In genomic region chr11:109671136-109672020, GRCm38 (mm10) we compare ENCODE assay signal across 9 mouse cellular contexts. TPM values are rescaled to one million over a fixed set of nuclear protein-coding genes. Genes with fewer than 3 reads are reported as not detected.
DNase-seq lines count a peak whose midpoint lies in the region; ATAC-seq and TF ChIP-seq lines count a peak whose summit lies in the region.
"Had no signal": no experiment of that assay in that cellular context is flagged by ENCODE, and none has a peak within 500 bp of the region (broad histone marks: within the 10 kb centered on the region; RNA-seq: fewer than 3 reads in every experiment).

No protein-coding gene starts in this region.

- TF ChIP-seq EP300 in heart, adult 2 months (IDR thresholded peaks at IDR 0.05; ENCODE audit: insufficient read depth, low read depth, low read length), result no peak

- no peak for TF ChIP-seq CTCF in heart, adult 2 months (IDR thresholded peaks at IDR 0.05)
- TF ChIP-seq CTCF in lung, adult 2 months (IDR thresholded peaks at IDR 0.05; ENCODE audit: insufficient read depth, low read length), result no peak

- H3K4me2 ChIP-seq in heart, embryonic 12.5 days, result no peak overlapping the region
- no peak overlapping the region for H3K4me2 ChIP-seq in lung, embryonic 15.5 days
- H3K4me2 ChIP-seq: liver, embryonic 13.5 days had no signal

- WGBS in heart, adult 2 months, result 67% methylated on average over 6 of the region's 6 CpGs
- whole genome bisulfite sequencing in heart, embryonic 12.5 days, result 76% methylated on average over 6 of the region's 6 CpGs
- 57% methylated on average over 6 of the region's 6 CpGs for WGBS in lung, embryonic 15.5 days
- WGBS in lung, adult 2 months, result 63% methylated on average over 6 of the region's 6 CpGs
- WGBS in hindbrain, embryonic 10.5 days, result 80% methylated on average over 6 of the region's 6 CpGs

- no peak for ATAC-seq in heart, embryonic 12.5 days (ENCODE audit: insufficient number of reproducible peaks, low FRiP score)
- 0 out of 2 replicates have a peak, but pooled peaks have one; percentile 24 for ATAC-seq in lung, embryonic 15.5 days (ENCODE audit: borderline replicate concordance, extremely low read depth, low FRiP score, low TSS enrichment)

- H3K4me1 ChIP-seq in heart, adult 2 months (ENCODE audit: control insufficient read depth, insufficient read depth, low read length), result peaks cover 20% of the 10 kb centered on the region
- H3K4me1 ChIP-seq in heart, embryonic 12.5 days (replicated peaks), result peaks cover 17% of the 10 kb centered on the region
- H3K4me1 ChIP-seq in lung, embryonic 15.5 days, result peaks cover 13% of the 10 kb centered on the region
- H3K4me1 ChIP-seq in lung, adult 2 months (ENCODE audit: control insufficient read depth, insufficient read depth, low read length), result peaks cover 6% of the 10 kb centered on the region
- H3K4me1 ChIP-seq in hindbrain, embryonic 10.5 days (replicated peaks), result no peaks in the 10 kb centered on the region

- no peaks in the 10 kb centered on the region for H3K27me3 ChIP-seq in heart, adult 2 months (ENCODE audit: control insufficient read depth, insufficient read depth, low read length)
- no peaks in the 10 kb centered on the region for H3K27me3 ChIP-seq in heart, embryonic 12.5 days (replicated peaks)
- H3K27me3 ChIP-seq in lung, embryonic 15.5 days, result no peaks in the 10 kb centered on the region
- H3K27me3 ChIP-seq in hindbrain, embryonic 10.5 days (ENCODE audit: insufficient read depth, poor library complexity, severe bottlenecking), result no peaks in the 10 kb centered on the region
- H3K27me3 ChIP-seq: liver, embryonic 13.5 days had no signal

- H3K4me3 ChIP-seq in heart, adult 2 months, result no peak overlapping the region
- no peak overlapping the region for H3K4me3 ChIP-seq in heart, embryonic 12.5 days
- no peak overlapping the region for H3K4me3 ChIP-seq in lung, embryonic 15.5 days
- H3K4me3 ChIP-seq in lung, adult 2 months (replicated peaks; ENCODE audit: extremely low read depth, low read depth, low read length), result no peak overlapping the region
- H3K4me3 ChIP-seq in hindbrain, embryonic 10.5 days, result no peak overlapping the region
- H3K4me3 ChIP-seq: liver, embryonic 13.5 days had no signal

- peaks cover 18% of the 10 kb centered on the region for H3K36me3 ChIP-seq in heart, adult 2 months (ENCODE audit: control insufficient read depth, insufficient read depth, low read length)
- peaks cover 39% of the 10 kb centered on the region for H3K36me3 ChIP-seq in heart, embryonic 12.5 days
- peaks cover 34% of the 10 kb centered on the region for H3K36me3 ChIP-seq in lung, embryonic 15.5 days
- H3K36me3 ChIP-seq in hindbrain, embryonic 10.5 days, result peaks cover 42% of the 10 kb centered on the region

- H3K9ac ChIP-seq in heart, adult 2 months (ENCODE audit: low read depth, low read length), result no peak overlapping the region
- H3K9ac ChIP-seq in heart, embryonic 12.5 days, result no peak overlapping the region
- H3K9ac ChIP-seq in lung, embryonic 15.5 days, result no peak overlapping the region
- H3K9ac ChIP-seq: liver, embryonic 13.5 days had no signal

- intact Hi-C loops in heart, adult 2 months (cut with DNase I), result loop anchor here (2.0 to 10.0 kb wide), 2 partner anchors 49 to 593 kb away; no protein-coding TSS in a partner anchor

- TF ChIP-seq POLR2A in heart, adult 2 months (IDR thresholded peaks at IDR 0.05; ENCODE audit: insufficient read depth, low read depth, low read length), result no peak
- TF ChIP-seq POLR2A in lung, adult 2 months (IDR thresholded peaks at IDR 0.05; ENCODE audit: borderline replicate concordance, extremely low read depth, low read depth, low read length), result no peak

- peak overlapping the region; percentile 73 for H3K27ac ChIP-seq in heart, adult 2 months
- H3K27ac ChIP-seq in heart, embryonic 12.5 days (ENCODE audit: poor library complexity, severe bottlenecking), result no peak overlapping the region
- H3K27ac ChIP-seq in lung, embryonic 15.5 days, result peak overlapping the region; percentile 58
- H3K27ac ChIP-seq in hindbrain, embryonic 10.5 days, result no peak overlapping the region
- H3K27ac ChIP-seq: liver, embryonic 13.5 days had no signal

- DNase-seq in heart, adult 2 months, result no peak
- no peak for DNase-seq in lung, adult 2 months
- peak; percentile 31 for DNase-seq in R1 (ENCODE audit: low read depth, low spot score)
- peak; percentile 69 for DNase-seq in naive thymus-derived CD4-positive, alpha-beta T cell, adult 2 months (ENCODE audit: low read depth)
- DNase-seq in hindbrain, embryonic 10.5 days (ENCODE audit: low spot score), result no peak
- DNase-seq in urinary bladder, postnatal 10 days (ENCODE audit: low spot score), result no peak
- DNase-seq: liver, embryonic 13.5 days had no signal

- no peaks in the 10 kb centered on the region for H3K9me3 ChIP-seq in heart, embryonic 12.5 days (replicated peaks)
- H3K9me3 ChIP-seq in lung, embryonic 15.5 days, result no peaks in the 10 kb centered on the region
- H3K9me3 ChIP-seq in hindbrain, embryonic 10.5 days, result no peaks in the 10 kb centered on the region
- H3K9me3 ChIP-seq: liver, embryonic 13.5 days had no signal

- H3K79me2 ChIP-seq in heart, adult 2 months (replicated peaks; ENCODE audit: control insufficient read depth, insufficient read depth, low read length), result no peaks in the 10 kb centered on the region

RNA-seq across cellular contexts. Expression of gene Prkar1a, which starts 22.2 kb away (rescaled TPM):
- total RNA-seq in heart, adult 2 months (2021), result 100 to 1,000 TPM; 363 to 378 TPM
- polyA plus RNA-seq in heart, adult 2 months (2012; rRNA removed), result 169 and 248 TPM in 2 replicates
- 507 and 511 TPM in 2 replicates for polyA plus RNA-seq in heart, embryonic 12.5 days (2016; fragmentation: Nextera tagmentation; extraction: Ambion mirVana)
- polyA plus RNA-seq in lung, embryonic 15.5 days (2015; fragmentation: Nextera tagmentation; extraction: Ambion mirVana), result 388 and 400 TPM in 2 replicates
- polyA plus RNA-seq in lung, adult 2 months (2012; rRNA removed), result 110 and 128 TPM in 2 replicates
- 313 and 331 TPM in 2 replicates for polyA plus RNA-seq in hindbrain, embryonic 10.5 days (2016; fragmentation: Nextera tagmentation; extraction: Ambion mirVana)

RNA-seq across cellular contexts. Expression of gene Fam20a, which starts 50.7 kb away (rescaled TPM):
- 1 to 10 TPM; 5.8 to 6.3 TPM for total RNA-seq in heart, adult 2 months (2021)
- 6.1 and 7.9 TPM in 2 replicates for polyA plus RNA-seq in heart, adult 2 months (2012; rRNA removed)
- polyA plus RNA-seq in heart, embryonic 12.5 days (2016; fragmentation: Nextera tagmentation; extraction: Ambion mirVana), result 1.2 and 1.4 TPM in 2 replicates
- 3.2 TPM in 2 replicates for polyA plus RNA-seq in lung, embryonic 15.5 days (2015; fragmentation: Nextera tagmentation; extraction: Ambion mirVana)
- polyA plus RNA-seq in lung, adult 2 months (2012; rRNA removed), result 16.6 and 17.6 TPM in 2 replicates
- 1.5 and 2.0 TPM in 2 replicates for polyA plus RNA-seq in hindbrain, embryonic 10.5 days (2016; fragmentation: Nextera tagmentation; extraction: Ambion mirVana)

RNA-seq across cellular contexts. Expression of gene Wipi1, which starts 59.6 kb away (rescaled TPM):
- total RNA-seq in heart, adult 2 months (2021), result 100 to 1,000 TPM in 1 of 2 experiments, 10 to 100 TPM in 1; 92.3 to 110 TPM
- polyA plus RNA-seq in heart, adult 2 months (2012; rRNA removed), result 74.6 and 85.7 TPM in 2 replicates
- polyA plus RNA-seq in heart, embryonic 12.5 days (2016; fragmentation: Nextera tagmentation; extraction: Ambion mirVana), result 49.9 and 51.3 TPM in 2 replicates
- 42.1 and 44.6 TPM in 2 replicates for polyA plus RNA-seq in lung, embryonic 15.5 days (2015; fragmentation: Nextera tagmentation; extraction: Ambion mirVana)
- 16.3 and 20.3 TPM in 2 replicates for polyA plus RNA-seq in lung, adult 2 months (2012; rRNA removed)
- polyA plus RNA-seq in hindbrain, embryonic 10.5 days (2016; fragmentation: Nextera tagmentation; extraction: Ambion mirVana), result 16.0 and 16.2 TPM in 2 replicates

Comparison
In these comparisons a context has a peak if more than half of its experiments do, and no peak if none do; other contexts are left out.
1. H3K27ac ChIP-seq: peak in heart, adult 2 months (single experiment) and lung, embryonic 15.5 days (single experiment); none in heart, embryonic 12.5 days (single experiment) and hindbrain, embryonic 10.5 days (single experiment).
2. DNase-seq: peak in R1 (single experiment) and naive thymus-derived CD4-positive, alpha-beta T cell, adult 2 months (single experiment); none in heart, adult 2 months (0 of 2), lung, adult 2 months (single experiment), hindbrain, embryonic 10.5 days (single experiment) and urinary bladder, postnatal 10 days (single experiment).